Mouse (Mus musculus) forebrain, embryonic 16.5 days (tissue): ENCODE data around the gene Gm10320. TPM values are rescaled to one million over a fixed set of nuclear protein-coding genes. Genes with fewer than 3 reads are reported as not detected.

Experiments used
- ATAC-seq: fragments of 200-750 bp; cut with Nextera tagmentation; 2 replicates; pipeline ENCODE4 v1.8.0; 2017; ENCODE audit warnings: mild to moderate bottlenecking, moderate library complexity
- H3K27ac ChIP-seq: fragments of 300-500 bp; sonication (generic); 2 replicates; pipeline ENCODE4 v1.5.1; 2014; ENCODE audit warnings: low read length, control low read depth
- H3K27me3 ChIP-seq: fragments of 300-500 bp; sonication (generic); replicated peaks from 2 replicates; pipeline ENCODE4 v1.6.1; 2014; ENCODE audit warnings: low read length; ENCODE audit not compliant: control insufficient read depth, insufficient read depth
- H3K36me3 ChIP-seq: fragments of 300-500 bp; sonication (generic); 2 replicates; pipeline ENCODE4 v1.6.1; 2014; ENCODE audit not compliant: control insufficient read depth, insufficient read depth
- H3K4me1 ChIP-seq: fragments of 300-500 bp; sonication (generic); replicated peaks from 2 replicates; pipeline ENCODE4 v1.6.1; 2014; ENCODE audit warnings: low read length; ENCODE audit not compliant: control insufficient read depth, insufficient read depth
- H3K4me2 ChIP-seq: fragments of 300-500 bp; sonication (generic); 2 replicates; pipeline ENCODE4 v1.6.1; 2014; ENCODE audit warnings: mild to moderate bottlenecking, low read length, control low read depth
- H3K4me3 ChIP-seq: fragments of 300-500 bp; sonication (generic); replicated peaks from 2 replicates; pipeline ENCODE4 v1.5.1; 2014; ENCODE audit warnings: mild to moderate bottlenecking, low read length, control low read depth
- H3K9ac ChIP-seq: fragments of 300-500 bp; sonication (generic); replicated peaks from 2 replicates; pipeline ENCODE4 v1.6.1; 2014; ENCODE audit warnings: low read depth, low read length, control low read depth
- H3K9me3 ChIP-seq: fragments of 300-500 bp; sonication (generic); 2 replicates; pipeline ENCODE4 v1.6.1; 2016; ENCODE audit warnings: low read length; ENCODE audit not compliant: control insufficient read depth
- whole genome bisulfite sequencing: fragments of 180-500 bp; shearing (Covaris S2); extraction: QIAGEN DNeasy Blood & Tissue Kit; methylation state at CpG from one replicate; pipeline ENCODE4 v1.1.7; 2014; 5-methylcytosine and 5-hydroxymethylcytosine counted together
- polyA plus RNA-seq: library from polyadenylated mRNA; unstranded; fragments of >200 nt; fragmentation: Nextera tagmentation; extraction: Ambion mirVana; gene quantifications from 2 replicates; pipeline ENCODE4 v1.2.1, GENCODE M21; 2015

Gm10320 gene
- 0.60 and 1.3 TPM in 2 replicates for polyA plus RNA-seq

GRCm38 (mm10) chr13:98491909-98492308, at the start of gene Gm10320:
Gene Gm10320 (minus strand): TSS chr13:98492001.
- Histone ChIP-seq H3K4me2 (no peak within 1 kb of the TSS), H3K4me1 (peaks cover 3% of the 10 kb centered on the region), H3K27me3 (0 out of 2 replicates have a peak, but pooled peaks cover 2% of the 10 kb centered on the region), H3K4me3 (no peak within 1 kb of the TSS), H3K27ac (no peak within 1 kb of the TSS), H3K9me3 (no peaks in the 10 kb centered on the region), H3K9ac (no peak within 1 kb of the TSS), H3K36me3 (no peaks in the 10 kb centered on the region)
- WGBS = 89% methylated on average over 3 of the region's 3 CpGs
- no peak for ATAC-seq

GRCm38 (mm10) chr13:98541601-98542000, 49.8 kb upstream of the Gm10320 start:
- H3K4me1 ChIP-seq = peaks cover 5% of the 10 kb centered on the region; the same call in 1 of the 2 replicates
- no peak for ATAC-seq
- no peak overlapping the region for H3K4me2 ChIP-seq
- WGBS = 83% methylated on average over 2 of the region's 2 CpGs
- peaks cover 5% of the 10 kb centered on the region for H3K27me3 ChIP-seq
- H3K9ac ChIP-seq = no peak overlapping the region
- H3K4me3 ChIP-seq = no peak overlapping the region
- H3K27ac ChIP-seq = no peak overlapping the region
- no peaks in the 10 kb centered on the region for H3K36me3 ChIP-seq
- no peaks in the 10 kb centered on the region for H3K9me3 ChIP-seq

- Histone ChIP-seq H3K27ac (no peak overlapping the region), H3K4me3 (no peak overlapping the region), H3K9ac (no peak overlapping the region), H3K9me3 (no peaks in the 10 kb centered on the region), H3K27me3 (peaks cover 13% of the 10 kb centered on the region), H3K4me1 (no peaks in the 10 kb centered on the region), H3K36me3 (no peaks in the 10 kb centered on the region), H3K4me2 (no peak overlapping the region)
- ATAC-seq = no peak
- WGBS = 82% methylated on average over 3 of the region's 3 CpGs
Measured at GRCm38 (mm10) chr13:98540206-98540605, 48.4 kb upstream of the Gm10320 start.

GRCm38 (mm10) chr13:98539311-98539710, 47.5 kb upstream of the Gm10320 start:
- H3K27me3 ChIP-seq = peaks cover 20% of the 10 kb centered on the region
- 80% methylated on average over 7 of the region's 7 CpGs for WGBS

GRCm38 (mm10) chr13:98538587-98538986, 46.8 kb upstream of the Gm10320 start:
- Histone ChIP-seq H3K4me3 (no peak overlapping the region), H3K27me3 (peaks cover 22% of the 10 kb centered on the region), H3K4me1 (peaks cover 10% of the 10 kb centered on the region), H3K4me2 (no peak overlapping the region), H3K27ac (no peak overlapping the region), H3K9me3 (no peaks in the 10 kb centered on the region), H3K36me3 (no peaks in the 10 kb centered on the region), H3K9ac (no peak overlapping the region)
- peak; percentile 52; the same call in 1 of the 2 replicates for ATAC-seq
- 46% methylated on average over 5 of the region's 5 CpGs for WGBS

More at GRCm38 (mm10) chr13:98539311-98539710, 47.5 kb upstream of the Gm10320 start:
- Histone ChIP-seq H3K36me3 (no peaks in the 10 kb centered on the region), H3K9me3 (no peaks in the 10 kb centered on the region), H3K4me1 (peaks cover 4% of the 10 kb centered on the region), H3K27ac (no peak overlapping the region), H3K9ac (no peak overlapping the region), H3K4me3 (no peak overlapping the region), H3K4me2 (no peak overlapping the region)
- ATAC-seq = no peak

GRCm38 (mm10) chr13:98534913-98535262, 43.1 kb upstream of the Gm10320 start:
- ATAC-seq = no peak
- H3K27ac ChIP-seq = no peak overlapping the region
- H3K9ac ChIP-seq = no peak overlapping the region
- peaks cover 2% of the 10 kb centered on the region; the same call in 1 of the 2 replicates for H3K9me3 ChIP-seq
- peaks cover 15% of the 10 kb centered on the region for H3K4me1 ChIP-seq
- no peaks in the 10 kb centered on the region for H3K36me3 ChIP-seq
- WGBS = 37% methylated on average over 2 of the region's 2 CpGs
- H3K4me3 ChIP-seq = no peak overlapping the region
- peaks cover 43% of the 10 kb centered on the region for H3K27me3 ChIP-seq
- H3K4me2 ChIP-seq = no peak overlapping the region

GRCm38 (mm10) chr13:98534190-98534912, 42.5 kb upstream of the Gm10320 start:
- peak; percentile 78 for ATAC-seq
- peaks cover 40% of the 10 kb centered on the region for H3K27me3 ChIP-seq
- H3K9ac ChIP-seq = 0 out of 2 replicates have a peak overlapping the region, but pooled peaks have one; percentile 9
- peaks cover 15% of the 10 kb centered on the region for H3K4me1 ChIP-seq
- 13% methylated on average over 18 of the region's 18 CpGs for WGBS
- peak overlapping the region; percentile 44 for H3K4me2 ChIP-seq
- H3K9me3 ChIP-seq = peaks cover 2% of the 10 kb centered on the region; the same call in 1 of the 2 replicates
- H3K27ac ChIP-seq = no peak overlapping the region
- H3K4me3 ChIP-seq = peak overlapping the region; percentile 16
- H3K36me3 ChIP-seq = no peaks in the 10 kb centered on the region

- 0 out of 2 replicates have a peak, but pooled peaks have one; percentile 15 for ATAC-seq
Measured at GRCm38 (mm10) chr13:98533415-98533814, 41.6 kb upstream of the Gm10320 start.

GRCm38 (mm10) chr13:98532699-98533375, 41.0 kb upstream of the Gm10320 start:
- Histone ChIP-seq H3K9ac (no peak overlapping the region), H3K4me3 (no peak overlapping the region), H3K4me1 (peaks cover 15% of the 10 kb centered on the region), H3K27ac (no peak overlapping the region), H3K9me3 (peaks cover 2% of the 10 kb centered on the region; the same call in 1 of the 2 replicates), H3K27me3 (peaks cover 40% of the 10 kb centered on the region), H3K4me2 (no peak overlapping the region), H3K36me3 (no peaks in the 10 kb centered on the region)
- 57% methylated on average over 12 of the region's 12 CpGs for WGBS
- no peak for ATAC-seq

More at GRCm38 (mm10) chr13:98533415-98533814, 41.6 kb upstream of the Gm10320 start:
- Histone ChIP-seq H3K4me1 (peaks cover 15% of the 10 kb centered on the region), H3K27me3 (peaks cover 40% of the 10 kb centered on the region), H3K9me3 (peaks cover 2% of the 10 kb centered on the region; the same call in 1 of the 2 replicates), H3K36me3 (no peaks in the 10 kb centered on the region), H3K4me2 (no peak overlapping the region), H3K9ac (no peak overlapping the region), H3K4me3 (no peak overlapping the region), H3K27ac (no peak overlapping the region)
- WGBS = 18% methylated on average over 9 of the region's 9 CpGs
